Mouse (Mus musculus) urinary bladder, postnatal 25 days (tissue): ENCODE measurements around the gene Sco1.

Experiments used
- DNase-seq: peaks from one replicate; pipeline ENCODE4 v3.0.0; 2022; ENCODE audit warnings: low spot score

The Sco1 gene

DNA sequence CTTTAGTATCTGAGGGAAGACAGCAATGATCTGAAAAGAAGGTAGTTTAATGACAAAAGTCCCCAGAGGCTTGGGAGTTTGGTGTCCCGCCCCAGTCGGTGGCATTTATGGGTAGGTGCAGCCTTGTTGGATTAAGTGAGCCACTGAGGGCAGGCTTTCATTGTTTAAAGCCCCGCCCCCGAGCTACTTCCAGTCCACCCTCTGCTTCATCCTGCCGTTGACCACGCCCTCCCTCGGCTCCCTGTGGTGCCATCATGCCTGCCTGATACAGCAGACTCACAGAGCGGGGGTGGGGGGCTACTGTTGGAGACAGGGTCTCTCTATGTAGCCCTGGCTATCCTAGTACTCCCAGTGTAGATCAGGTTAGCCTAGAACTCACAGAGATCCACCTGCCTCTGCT is 9.5 kb upstream of the Sco1 start:
- no peak for DNase-seq

DNA sequence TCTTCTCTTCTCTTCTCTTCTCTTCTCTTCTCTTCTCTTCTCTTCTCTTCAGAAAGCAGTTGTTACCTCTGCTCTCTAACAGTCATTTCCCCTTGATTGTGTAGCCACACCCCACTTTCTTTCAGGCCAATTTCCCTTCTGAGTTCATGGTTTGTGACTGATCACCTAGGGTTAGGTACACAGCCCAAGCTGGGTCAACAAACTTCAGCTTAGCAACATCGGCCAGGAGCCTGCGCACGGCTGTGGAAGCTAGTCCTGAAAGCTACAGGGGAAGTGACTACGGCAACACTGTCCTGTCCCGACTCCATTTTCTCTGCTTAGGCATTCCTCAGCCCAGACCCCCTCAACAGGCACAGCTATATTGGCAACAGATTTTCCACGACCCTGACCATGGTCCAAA is 7.5 kb upstream of the Sco1 start:
- DNase-seq = no peak

DNA sequence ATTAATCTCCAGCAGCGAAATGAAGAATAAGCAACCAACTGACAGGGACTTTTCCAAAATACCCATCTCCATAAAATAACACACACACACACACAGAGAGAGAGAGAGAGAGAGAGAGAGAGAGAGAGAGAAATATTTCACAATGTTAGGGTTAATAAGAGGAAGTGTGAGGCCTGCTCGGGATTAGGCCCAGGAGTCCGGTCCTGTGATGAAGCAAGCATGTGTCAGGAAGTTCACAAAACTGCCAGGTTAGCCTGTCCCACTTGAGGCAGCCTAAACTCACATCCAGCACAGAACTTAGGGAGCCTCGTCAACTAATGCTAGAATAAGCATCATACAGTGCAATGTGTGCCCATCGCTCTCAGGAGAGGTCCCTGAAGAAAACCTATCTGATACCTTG is 5.3 kb upstream of the Sco1 start:
- DNase-seq = no peak

DNA sequence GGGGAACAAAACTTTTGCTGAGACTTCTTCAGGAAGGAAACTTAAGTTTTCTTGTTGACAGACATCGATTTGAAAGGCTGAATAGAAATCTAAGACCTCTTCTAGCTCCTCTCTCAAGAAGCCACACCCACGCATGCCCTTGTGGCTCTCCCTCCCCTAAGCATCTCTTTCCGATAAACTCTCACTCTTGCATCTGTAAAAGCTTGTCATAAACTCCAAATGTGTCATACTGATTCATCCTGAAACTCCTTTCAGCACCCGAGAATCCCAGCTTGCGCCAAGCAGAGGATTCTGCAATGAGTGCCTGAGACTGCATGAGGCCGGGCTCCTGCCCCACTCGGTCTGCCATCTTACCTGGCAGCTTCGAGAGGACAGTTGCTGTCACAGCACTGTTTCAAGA is 4.0 kb upstream of the Sco1 start:
- no peak for DNase-seq

DNA sequence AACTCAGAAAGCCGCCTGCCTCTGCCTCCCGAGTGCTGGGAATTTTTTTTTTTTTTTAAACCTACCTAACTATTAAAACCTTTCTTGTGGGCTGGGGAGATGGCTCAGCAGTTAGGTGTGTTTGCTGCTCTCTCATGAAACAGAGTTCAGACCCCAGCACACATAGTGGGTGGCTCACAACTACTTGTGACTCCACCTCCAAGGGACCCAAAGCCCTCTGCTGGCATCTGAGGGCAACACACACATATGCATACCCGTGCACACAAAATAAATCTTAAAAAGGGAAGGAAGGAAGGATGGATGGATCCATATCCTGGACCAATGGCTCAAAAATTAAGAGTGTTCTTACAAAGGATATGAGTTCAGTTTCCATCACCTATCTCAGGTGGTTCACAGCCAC is 3.2 kb upstream of the Sco1 start:
- no peak for DNase-seq

DNA sequence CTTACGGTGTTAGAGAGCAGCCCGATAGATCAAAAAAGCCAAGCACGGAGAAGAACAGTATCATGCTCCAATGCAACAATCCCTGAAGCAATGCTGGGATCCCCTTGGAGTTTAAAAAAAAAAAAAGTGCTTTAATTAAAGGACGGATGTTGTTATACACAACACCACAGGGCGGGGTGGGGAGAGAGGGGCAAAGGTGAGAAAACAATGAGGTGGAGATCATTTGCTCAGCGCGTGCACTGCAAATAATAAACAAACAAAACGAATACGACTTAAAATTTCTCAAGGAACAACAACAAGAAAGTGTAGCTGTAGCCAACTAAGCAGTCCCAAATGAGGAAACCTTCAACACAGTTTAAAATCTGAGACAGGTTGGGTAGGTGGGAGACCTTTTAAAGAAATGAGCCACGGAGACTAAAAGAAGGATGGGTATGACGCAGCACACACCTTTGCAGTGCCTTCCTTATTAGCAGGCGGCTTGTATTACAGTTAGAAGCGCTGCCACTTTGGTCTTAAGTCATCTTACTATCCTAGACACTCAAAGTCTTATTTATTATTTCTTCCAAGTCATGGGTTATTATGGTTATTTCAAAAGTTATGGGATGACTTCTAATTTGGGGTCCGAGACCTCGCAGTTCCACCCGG is 672 bp upstream of the Sco1 start:
- DNase-seq = no peak

DNA sequence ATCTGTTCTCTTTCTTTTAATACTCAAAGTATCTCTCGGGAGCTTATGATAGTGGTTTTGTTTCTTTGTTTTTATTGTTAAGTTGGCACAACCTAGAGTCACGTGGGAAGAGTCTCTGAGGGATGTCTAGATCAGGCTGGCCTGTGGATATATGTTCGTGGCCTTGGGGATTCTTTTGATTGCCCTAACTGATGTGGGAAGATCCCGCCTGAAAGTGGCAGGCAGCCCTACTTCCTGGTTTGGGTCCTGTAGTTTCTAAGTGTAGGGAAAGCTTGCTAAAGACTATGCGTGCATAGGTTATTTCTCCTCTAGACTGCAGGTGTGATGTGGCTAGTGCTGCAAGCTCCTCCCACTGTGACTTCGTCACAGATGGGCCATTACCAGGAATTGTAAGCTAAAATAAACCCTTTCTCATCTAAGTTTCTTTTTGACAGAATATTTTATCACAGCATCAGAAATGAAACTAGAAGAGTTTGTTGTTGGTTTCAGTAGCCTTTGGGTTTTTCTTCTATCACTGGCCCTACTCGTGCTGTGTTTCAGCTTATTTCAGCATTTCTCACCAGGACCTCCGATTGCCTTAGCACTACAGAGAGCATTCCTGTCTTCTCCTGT is 2.4 kb downstream of the Sco1 start:
- DNase-seq = no peak

DNA sequence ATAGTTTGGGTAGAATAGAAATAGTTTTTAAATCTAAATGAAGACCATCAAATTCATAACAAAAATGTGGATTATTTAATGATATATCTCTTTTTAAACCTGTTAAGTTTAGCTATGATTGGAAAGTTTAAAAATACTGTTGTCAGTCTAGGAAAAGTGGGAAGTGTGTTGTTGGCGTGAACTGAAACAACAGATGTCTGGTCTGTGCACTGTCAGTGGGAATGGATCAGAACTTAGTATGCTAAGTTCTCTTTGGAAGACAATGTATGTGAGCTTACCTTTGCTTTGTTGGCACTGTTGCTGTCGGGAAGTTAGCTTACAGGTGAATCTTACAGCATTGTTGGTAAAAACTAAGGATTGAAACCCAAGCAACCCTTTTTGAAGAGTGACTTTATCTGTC is 8.8 kb downstream of the Sco1 start:
- no peak for DNase-seq

DNA sequence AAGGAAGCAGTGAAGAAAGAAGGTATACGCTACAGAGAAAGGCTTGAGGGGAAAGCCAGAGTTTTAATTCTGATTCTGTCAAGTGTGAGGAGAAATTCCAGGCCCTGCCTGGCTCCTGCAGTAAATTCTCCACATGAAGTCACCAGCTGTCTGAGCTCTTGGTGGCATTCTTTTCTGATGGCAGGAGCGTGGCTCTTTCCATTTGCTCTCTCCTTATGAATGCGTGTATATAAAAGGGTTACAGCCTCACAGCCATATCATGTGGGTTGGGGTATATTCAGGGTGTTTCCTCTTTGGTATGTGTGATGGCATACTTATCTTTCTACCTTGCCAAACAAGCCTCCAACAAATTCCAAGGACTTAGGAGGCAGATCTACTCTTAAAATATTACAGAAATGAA is 10.3 kb downstream of the Sco1 start:
- no peak for DNase-seq

DNA sequence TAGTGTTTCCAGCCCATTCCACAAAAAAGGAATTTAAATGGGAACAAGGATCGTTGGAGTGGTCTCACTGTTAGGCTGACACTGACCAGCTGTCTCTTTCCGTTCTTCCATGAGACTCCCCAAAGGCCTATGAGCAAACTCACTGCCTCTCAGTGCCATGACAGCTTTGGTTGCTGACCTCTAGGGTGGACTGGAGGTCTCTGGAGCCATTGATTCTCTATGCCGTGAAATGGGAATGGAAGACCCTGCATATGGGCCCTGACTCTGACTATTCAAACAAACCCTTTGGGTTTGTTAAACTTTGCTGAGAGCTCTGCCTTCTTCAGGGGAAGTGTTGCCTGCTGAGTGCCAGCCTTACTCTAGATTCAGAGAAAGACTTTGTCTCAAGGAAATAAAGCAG is 15.3 kb downstream of the Sco1 start:
- no peak for DNase-seq

DNA sequence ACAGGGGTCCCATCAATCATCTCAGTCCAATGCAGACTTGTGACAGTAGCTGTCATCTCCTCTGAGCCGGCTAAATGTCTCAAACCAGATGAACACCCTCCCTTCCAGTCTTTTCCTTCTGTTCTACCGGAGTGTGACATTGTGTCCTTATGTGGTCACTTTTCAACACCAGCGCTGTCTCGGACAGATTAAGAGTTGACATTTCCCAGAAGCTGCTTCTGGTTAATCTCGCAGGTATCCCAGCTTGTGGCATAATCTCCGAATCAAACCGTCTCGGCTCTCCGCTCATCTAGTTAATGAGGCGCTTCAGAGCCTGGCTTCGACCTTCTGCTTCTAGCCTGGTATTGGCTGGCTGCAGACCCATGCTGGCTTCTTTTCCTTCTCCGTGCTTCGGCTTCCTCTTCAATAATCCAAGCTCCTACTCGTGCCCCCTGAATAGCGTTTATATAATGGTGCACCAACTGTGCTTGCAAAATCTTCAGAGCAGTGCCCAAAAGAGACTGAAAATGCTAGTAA is 20.2 kb downstream of the Sco1 start:
- no peak for DNase-seq

DNA sequence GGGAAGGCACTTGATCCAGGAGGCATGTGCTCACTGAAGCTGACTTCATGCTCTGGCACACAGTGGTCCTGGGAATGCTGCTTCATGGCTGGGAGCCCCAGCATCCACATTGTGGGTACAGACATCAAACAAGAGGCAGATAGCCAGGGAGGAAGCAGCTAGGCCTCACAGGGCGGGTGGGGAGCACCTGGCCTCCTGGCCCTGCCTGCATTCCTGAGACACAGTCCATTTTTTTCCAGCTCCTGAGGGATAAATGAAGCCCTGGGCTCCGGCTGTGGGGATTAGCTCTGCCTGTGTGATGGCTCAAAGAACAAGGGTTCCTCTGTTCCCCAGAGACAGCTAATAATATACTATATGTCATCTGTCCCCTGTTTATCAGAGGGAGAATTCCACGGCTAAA is 22.6 kb downstream of the Sco1 start:
- DNase-seq = no peak

DNA sequence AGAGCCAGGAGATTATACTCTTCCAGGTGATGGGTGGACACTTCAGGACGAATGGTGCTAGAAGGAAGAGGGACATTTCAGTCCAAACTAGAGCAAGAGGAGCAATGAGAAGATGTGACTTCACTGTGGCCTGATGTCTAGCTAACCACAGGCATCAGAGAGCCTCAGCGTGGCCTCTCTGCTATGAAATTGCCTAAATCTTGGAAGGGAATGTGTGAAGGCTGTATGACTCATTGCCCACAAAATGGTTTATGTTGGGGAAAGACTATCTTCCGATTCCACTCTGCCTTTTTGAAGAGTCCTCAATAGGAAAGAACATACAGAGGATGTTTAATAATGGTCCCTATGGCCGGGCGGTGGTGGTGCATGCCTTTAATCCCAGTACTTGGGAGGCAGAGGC is 24.3 kb downstream of the Sco1 start:
- no peak for DNase-seq

DNA sequence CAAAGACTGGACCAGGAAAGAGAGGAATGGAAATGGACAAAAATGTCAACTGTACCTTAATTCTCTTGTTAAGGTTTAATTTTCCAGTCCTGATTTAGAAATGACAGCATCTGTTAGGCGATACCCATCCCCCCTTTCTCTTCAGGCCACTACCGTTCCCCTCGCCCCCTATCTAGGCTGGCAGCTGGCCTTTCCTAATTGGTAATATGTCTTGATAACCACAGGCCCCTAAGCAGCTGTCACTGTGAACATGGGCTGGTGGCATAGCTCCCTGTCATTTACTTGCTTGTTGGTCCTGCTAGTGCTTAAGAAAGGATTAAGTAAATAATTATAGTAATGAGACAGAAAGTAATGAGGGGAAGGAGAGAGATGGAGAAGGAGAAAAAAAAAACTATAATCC is 25.0 kb downstream of the Sco1 start:
- no peak for DNase-seq

DNA sequence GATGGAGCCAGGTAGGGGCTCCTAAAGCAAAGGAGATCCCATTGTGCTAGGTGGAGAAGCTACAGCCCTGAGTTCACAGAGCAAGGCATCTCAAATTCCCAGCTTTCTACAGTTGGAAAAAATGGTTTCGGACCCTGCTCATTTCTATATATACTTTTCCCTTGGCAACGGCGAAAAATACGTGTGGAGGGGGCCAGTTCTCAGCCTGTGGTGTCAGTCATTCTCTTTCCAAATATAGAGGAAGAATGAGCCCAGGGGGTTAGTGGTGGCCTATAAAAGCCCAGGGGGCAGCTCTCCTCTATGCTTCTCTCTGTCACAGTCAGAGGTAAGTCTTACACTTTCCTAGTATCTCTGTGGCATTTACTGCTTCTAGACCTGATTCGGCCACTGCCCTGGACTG is 25.5 kb downstream of the Sco1 start, which contains the start of gene Myh3:
Gene Myh3, plus strand, starts transcription at position 301 of the 400 bp plus-strand sequence.
- DNase-seq = no peak

DNA sequence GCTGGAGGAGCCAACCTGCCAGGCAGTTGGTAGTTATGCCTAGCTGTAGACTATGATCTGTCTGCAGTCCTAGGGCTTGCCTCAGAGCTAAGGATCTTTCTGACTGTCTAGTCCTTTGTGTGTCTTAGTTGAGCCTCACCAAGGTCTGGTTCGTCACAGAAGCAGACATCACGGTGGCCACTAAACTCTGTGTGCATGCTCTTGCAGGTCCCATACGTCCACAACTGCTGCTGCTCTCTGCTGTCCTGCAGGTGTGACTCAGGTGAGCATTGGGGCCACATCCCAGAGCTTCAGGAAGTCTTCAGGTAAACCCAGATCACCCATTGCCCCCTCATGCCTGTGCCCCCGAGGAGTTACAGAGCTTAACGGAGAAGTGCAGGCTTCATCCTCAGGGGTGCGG is 26.4 kb downstream of the Sco1 start:
- no peak for DNase-seq

DNA sequence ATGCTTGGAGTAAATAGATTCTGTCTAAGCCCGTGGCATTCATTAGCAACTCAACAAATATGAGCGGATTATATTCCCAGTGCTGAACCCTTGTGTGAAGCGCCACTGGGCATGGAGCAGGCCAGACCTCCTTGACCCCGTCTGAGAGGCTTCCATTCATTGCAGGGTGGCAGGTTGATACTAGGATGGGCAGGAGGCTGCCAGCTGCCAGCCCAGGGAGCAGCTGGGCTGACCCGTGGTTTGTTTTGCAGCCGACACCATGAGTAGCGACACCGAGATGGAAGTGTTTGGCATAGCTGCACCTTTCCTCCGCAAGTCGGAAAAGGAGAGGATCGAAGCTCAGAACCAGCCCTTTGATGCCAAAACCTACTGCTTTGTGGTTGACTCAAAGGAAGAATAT is 27.3 kb downstream of the Sco1 start:
- DNase-seq = no peak

DNA sequence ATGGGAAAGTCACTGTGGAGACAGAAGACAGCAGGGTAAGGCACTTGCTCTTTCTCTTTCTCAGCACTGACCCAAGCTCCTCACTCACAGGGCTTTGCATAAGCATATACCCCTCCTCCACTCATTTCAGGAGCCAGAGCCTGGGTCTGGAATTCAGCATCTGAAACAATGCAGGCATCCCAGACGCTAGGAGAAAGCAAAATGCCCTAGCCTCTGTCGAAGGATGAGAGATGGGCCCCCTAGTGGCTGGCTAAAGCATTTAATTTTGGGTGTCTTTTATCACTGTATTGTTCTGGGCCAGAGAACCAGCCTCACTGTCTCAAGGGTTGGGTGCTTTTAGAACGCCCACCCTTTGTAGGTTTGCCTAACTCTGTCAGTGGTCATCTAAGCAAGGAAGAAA is 27.7 kb downstream of the Sco1 start:
- peak; percentile 57 for DNase-seq

DNA sequence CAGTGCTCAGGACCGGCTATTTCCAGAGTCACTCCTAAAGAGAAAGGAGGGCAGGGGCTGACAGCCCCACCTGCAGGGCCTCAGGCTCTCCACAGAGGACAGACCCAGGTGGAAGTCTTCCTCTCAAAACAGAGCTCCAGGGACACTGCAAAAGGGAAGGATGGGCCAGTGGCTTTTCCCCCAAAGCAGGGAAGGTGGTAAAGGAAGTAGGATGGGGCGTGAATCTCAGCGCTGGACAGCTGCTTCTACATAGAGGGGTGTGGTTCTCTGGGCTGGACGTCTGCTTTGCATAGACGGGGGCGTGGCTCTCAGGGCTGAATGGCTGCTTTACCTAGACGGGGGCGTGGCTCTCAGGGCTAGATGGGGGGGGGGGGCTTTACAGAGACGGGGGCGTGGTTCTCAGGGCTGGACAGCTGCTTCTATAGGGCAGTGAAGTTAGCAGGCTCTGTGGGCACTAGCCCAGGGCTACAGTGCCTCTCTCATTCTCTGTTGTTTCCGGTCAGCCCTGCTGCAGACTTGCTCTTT is 28.7 kb downstream of the Sco1 start:
- DNase-seq = no peak

DNA sequence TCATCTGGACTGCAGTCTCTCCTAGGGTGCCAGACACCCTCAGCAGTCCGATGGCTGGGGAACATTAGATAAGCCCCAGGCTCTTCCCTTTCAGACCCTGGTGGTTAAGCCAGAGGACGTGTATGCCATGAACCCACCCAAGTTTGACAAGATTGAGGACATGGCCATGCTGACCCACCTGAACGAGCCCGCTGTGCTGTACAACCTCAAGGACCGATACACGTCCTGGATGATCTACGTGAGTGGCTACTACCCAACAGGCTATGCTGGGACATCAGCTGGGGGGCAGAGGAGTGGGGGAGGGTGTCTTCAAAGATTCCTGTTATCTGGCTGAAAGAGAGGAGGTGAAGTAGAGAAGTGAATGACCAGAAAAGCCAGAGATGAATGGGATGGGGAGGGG is 29.7 kb downstream of the Sco1 start:
- no peak for DNase-seq

DNA sequence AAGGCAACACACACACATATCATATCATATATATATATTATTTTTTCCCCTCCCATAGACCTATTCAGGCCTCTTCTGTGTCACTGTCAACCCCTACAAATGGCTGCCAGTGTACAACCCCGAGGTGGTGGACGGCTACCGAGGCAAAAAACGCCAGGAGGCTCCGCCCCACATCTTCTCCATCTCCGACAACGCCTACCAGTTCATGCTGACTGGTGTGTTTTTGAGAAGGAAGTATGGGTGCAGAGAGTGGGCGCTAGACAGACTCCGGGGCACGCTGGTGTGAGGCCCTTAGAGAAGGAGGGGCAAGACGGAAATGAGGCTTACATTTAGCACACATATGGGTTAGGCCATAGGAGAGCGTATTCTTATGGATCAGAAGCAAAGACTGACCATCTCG is 30.3 kb downstream of the Sco1 start:
- DNase-seq = no peak

DNA sequence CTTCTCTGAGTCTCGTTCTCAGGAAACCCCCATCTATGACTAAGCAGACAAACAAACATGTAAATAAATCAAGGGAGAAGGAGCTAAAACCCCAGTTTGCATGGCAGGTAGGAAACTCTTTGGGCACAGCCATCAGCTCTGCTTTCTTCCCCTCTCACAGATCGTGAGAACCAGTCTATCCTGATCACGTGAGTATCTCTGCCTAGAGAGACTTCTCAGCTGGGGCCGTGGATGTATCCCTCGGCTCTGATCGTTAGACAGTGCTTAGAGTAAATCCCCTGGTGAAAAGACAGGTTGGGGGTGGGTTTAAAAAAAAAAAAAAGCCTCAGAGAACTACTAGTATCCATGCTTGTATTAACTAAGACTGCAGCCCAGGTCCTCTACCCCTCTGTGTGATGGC is 30.8 kb downstream of the Sco1 start:
- no peak for DNase-seq

DNA sequence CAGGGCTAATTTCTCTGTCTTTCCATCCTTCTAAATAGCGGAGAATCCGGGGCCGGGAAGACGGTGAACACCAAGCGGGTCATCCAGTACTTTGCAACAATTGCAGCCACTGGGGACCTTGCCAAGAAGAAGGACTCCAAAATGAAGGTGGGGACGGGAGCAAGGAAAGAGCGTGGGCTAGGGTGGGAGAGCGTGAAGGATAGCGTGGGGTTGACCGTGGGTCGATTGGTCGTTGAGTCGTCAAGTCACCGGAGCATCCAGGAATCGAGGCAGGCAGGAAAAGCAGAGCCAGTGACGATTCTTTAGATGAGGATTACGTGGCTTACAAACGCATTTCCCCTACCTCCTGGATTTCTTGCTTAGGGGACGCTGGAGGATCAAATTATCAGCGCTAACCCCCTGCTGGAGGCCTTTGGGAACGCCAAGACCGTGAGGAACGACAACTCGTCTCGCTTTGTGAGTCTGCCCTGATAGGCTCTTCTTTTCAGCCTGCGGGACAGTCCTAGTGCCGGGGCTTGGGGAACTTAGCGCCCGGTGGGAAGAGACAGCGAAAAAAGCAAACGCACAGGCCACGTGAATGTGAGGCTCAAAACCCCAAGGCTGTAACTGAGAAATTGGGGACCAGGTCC is 31.4 kb downstream of the Sco1 start:
- DNase-seq = no peak
